Mouse (Mus musculus) layer of hippocampus, adult 9-10 months (tissue): ENCODE measurements around the gene Veph1.
"Not testable (repeated sequence)": the region's sequence is repeated elsewhere in the genome, so short reads cannot be mapped to it uniquely, and the experiment has no call there.

ENCODE experiments used
- DNase-seq: peaks from one replicate; pipeline ENCODE4 v3.0.0; 2022; ENCODE audit warnings: low spot score

Veph1 gene

GRCm38 (mm10) chr3:66296545-66296944, at the start of gene Veph1:
Gene Veph1, minus strand, starts transcription at chr3:66296837.
- DNase-seq = no peak

DNA sequence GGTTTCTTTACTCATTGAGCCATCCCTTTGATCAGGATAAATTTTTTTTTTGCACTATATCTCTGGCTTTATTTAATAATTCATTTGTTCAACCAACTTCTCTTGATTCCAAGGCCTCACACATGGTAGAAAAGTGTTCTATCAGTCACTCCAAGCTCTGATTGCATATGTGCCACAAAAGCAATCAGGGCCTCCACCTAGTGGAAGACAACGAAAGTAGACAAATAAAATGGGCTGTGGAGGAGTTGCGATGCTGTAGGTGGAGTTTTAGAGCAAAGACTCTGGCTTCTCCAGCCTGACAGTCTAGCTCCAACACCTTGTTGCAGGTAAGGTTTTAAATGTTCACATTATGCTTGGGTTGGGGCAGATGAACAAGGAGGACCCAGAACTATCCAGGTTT, 44.1 kb upstream of the Veph1 start:
- no peak for DNase-seq

DNA sequence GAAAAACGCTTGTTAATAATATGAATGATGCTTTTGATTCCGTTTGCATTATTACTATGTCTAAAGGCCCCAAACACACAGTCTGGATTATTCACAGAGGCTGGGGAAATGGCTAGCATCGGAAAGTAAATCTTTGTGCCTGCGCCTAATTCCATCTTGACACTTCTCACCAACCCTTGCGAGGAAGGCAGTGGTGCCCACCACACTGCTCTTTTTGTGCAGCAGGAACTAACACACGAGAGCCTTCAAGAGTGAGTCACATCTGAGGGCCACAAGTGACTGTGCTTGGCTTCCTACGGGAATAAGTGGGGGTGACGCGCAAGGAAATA, 35.7 kb upstream of the Veph1 start:
- no peak for DNase-seq

DNA sequence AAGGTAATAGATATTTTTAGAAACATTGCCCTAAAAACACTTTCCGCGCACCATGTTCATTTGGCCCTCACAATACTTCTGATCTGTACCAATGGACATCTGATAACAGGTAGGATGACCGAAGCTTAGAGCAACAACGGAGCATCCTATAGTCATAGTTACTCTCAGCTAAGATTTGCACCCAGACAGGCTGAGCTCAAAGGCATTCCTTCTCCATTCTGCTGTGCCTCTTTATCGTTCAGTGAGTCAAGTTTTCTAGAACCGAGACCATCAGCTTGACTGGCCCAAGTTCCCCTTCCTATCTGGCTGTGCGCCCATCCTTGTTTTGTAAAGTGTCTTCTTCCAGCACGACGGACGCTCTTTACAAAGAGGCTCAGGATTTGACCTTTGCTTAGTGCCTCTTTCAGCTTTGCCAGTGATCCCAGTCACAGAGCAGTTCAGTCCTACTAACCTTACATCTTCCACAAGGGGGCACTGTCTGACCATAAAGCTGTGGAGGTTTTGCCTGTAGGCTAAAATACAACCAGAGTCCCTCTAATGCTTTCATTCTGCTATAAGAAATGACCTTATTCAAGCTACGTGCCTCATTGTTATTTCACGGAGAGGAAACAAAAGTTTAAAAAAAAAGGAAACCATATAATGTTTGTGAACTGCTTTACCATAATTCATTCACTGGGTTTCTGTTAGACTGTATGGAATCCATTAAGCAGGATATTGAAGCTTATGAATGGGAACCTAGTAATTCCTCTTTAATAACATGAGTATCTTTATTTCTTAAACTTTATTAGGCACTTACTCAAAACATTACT, 35.2 kb upstream of the Veph1 start:
- peak; percentile 36 for DNase-seq

DNA sequence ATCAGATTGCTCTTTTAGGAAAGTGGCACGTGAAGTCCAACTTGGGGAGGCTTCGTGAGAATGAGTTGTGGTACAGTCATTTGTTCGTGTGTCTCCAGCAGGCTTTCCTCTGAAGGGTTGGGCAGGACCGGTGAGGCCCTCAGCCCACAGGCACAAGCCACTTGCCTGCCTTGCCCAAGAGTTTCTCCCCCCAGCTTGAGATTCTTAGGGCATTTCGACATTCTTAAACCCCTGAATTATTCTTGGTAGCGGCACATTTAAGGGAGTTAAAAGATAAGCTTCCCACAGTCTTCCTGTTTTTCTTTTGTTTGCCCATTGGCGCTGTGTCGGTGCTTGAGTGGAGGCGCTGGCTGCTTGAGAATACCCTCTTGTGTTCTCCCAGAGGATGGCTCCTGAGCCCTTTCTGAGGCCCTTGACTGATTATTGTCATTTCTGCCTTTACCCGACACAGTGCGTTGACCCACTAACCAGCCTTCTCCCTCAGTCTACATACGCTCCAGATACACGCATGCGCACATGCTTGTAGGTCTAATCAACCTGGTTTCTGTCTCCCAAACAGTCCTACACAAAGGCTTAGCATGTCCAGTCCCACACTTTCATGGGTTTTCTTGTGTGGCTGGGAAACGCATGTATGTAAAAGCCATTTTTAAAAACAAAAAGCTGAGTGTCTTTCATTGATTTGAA, 34.4 kb upstream of the Veph1 start:
- DNase-seq = no peak

- DNase-seq = no peak
These were observed 29.6 kb upstream of the Veph1 start for GRCm38 (mm10) chr3:66325962-66326834.

GRCm38 (mm10) chr3:66325486-66325951, 28.9 kb upstream of the Veph1 start:
- DNase-seq = no peak

- DNase-seq = no peak
These were observed 18.4 kb upstream of the Veph1 start for GRCm38 (mm10) chr3:66314793-66315715.

DNA sequence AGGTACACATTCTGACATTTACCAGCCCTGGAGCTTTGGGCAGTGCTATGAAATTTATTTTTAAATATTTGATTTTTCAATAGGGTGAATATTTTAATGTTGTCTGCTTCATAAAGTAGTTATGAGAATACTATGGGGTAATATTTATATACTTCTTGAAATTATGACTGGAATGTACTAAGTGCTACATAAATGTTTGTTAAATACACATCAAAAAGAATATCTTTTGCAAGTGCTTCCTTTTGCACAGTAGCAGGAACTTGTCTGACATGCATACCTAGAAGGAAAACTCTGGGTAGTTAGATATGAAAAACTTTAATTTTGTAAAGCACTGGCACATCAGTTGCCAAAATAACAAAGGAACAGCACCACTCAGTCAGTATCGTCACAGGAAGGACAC, 13.9 kb upstream of the Veph1 start:
- DNase-seq = no peak

GRCm38 (mm10) chr3:66309531-66309930, 12.9 kb upstream of the Veph1 start:
- no peak for DNase-seq

GRCm38 (mm10) chr3:66295236-66295635, 1.4 kb downstream of the Veph1 start:
- DNase-seq = no peak

DNA sequence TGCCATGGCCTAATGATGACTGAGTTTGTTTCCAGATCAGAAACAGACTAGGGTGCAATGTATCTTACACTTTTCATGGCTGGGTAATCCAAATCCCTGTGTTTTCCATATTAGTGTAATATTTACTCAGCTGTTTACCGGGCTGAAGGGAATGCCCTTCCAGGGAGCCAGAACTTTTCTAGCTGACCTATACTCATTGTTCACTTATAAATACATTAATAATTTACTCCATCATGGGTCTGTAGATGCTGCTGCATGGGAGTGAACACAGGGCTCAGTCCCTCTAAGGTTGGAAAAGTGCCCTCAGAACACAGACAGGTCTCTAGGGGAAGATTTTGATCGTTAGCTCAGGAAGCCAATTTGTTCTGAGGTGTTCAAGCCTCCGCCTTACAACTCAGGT, 1.9 kb downstream of the Veph1 start:
- DNase-seq = no peak

DNA sequence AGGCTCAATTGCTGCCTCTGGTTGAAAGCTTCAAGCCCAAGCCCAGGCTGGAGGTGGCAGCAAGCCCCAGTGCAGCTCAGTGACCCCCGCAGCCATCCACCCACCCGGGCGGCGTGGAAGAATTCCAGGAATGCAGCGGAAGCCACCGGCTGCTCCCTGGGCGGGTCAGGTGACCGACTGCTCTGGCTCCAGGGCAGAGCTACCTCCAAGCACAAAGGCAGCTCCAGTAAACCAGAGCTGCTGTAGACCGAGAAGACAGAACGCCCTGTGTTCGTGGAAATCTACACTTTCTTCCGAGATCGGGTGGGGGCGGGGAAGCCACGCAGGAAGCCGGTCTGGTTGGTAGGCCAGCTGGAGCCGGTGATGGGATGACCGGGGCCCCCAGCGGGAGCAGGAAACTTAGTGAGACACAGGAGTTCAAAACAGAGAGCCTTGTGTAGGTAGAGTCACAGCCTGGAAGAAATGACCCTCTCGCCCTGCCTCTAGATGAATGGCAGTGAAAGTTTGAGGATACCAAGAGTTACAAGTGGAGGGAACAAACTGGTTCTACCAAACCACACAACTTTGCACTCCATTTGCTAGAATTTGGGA, 4.2 kb downstream of the Veph1 start:
- no peak for DNase-seq

- DNase-seq = no peak
These were observed 33.4 kb downstream of the Veph1 start for GRCm38 (mm10) chr3:66263270-66263669.

DNA sequence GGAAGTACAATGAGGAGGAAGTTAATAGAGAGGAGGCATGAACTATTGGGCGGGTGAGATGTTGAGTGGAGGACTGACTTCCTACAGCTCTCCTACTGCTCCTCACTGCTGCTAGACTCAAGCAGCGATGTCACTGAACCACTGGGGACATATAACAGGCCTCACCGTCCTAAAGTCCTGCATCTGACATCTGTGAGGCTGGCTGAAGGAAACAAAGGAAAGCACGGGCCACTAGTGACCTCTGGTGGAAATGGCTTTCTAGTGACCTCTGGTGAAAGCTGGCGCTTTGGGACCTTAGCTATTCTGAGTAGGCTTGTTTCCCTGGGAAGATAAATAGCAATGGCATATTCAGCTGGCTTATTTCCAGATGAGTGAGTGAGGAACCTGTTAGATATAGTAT, 34.3 kb downstream of the Veph1 start:
- DNase-seq = no peak

- no peak for DNase-seq
These were observed 42.0 kb downstream of the Veph1 start for GRCm38 (mm10) chr3:66254504-66255105.

DNA sequence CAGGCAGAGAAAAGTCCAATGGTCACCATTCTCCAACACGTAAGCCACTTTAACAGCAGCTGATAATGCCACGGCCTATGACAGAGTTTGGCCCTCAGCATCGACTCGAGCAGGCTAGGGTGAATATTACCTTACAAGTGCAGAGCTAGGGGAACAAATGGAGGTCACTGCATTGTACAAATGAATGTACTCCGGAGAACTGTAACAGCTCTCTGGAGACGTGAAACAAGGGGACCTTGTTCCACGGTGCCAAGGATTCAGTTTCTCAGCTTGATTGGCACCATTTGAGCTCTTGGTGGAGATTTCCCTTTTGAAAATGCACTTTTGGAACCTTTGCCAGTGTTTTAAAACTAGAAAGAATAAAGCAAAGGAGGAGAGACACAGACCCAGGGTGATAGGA, 44.8 kb downstream of the Veph1 start:
- no peak for DNase-seq

GRCm38 (mm10) chr3:66240476-66240875, 56.2 kb downstream of the Veph1 start:
- no peak for DNase-seq

- not testable (repeated sequence) for DNase-seq
These were observed 60.3 kb downstream of the Veph1 start for GRCm38 (mm10) chr3:66236234-66236871.

- DNase-seq = no peak
These were observed 71.6 kb downstream of the Veph1 start for GRCm38 (mm10) chr3:66224931-66225537.
